Mouse (Mus musculus) CD4-positive naive resting alpha-beta T cell, adult 76 days (primary cell): ENCODE measurements around the gene Olfr688. TPM values are rescaled to one million over a fixed set of nuclear protein-coding genes. Genes with fewer than 3 reads are reported as not detected.

Experiments used
- total RNA-seq: library from RNA; stranded (reverse); gene quantifications from one replicate; pipeline ENCODE4 v1.2.4, GENCODE M21; 2023

The Olfr688 gene
- total RNA-seq = not detected

GRCm38 (mm10) chr7:105287795-105288194 is at the start of gene Olfr688:
Gene Olfr688, plus strand, starts transcription at chr7:105288095.

GRCm38 (mm10) chr7:105310865-105311264 is 23.0 kb downstream of the Olfr688 start, which contains the start of gene Olfr689:
Gene Olfr689, plus strand, starts transcription at chr7:105311165.

DNA sequence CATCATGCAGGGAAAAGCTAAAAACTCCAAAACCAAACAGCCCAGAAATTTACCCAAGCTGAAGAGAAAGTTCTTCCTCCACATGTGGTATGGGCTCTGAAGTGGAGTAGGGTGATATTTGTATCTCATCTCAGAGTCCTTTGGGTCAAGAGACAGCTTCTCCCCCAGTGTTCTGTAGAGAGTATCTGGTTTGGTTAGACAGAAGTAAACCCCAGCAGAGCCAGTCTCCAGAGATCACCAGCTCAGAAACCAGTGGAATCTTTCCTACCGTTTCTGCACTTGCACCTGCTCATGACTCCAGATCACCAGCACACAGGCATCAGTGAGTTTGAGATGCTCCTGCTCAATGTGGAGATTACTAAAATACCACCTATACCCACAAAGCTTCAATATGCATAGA is 46.1 kb downstream of the Olfr688 start, which contains the start of gene Olfr690:
Olfr690 (minus strand) TSS at position 101 of the 400 bp plus-strand sequence.

Other genes with a start within 250 kb of the Olfr688 start
- not detected for gene Olfr677, start 236.7 kb upstream of the Olfr688 start, total RNA-seq
- gene Olfr678, start 223.6 kb upstream of the Olfr688 start, total RNA-seq = not detected
- gene Olfr679, start 206.9 kb upstream of the Olfr688 start, total RNA-seq = not detected
- not detected for gene Olfr680-ps1, start 195.3 kb upstream of the Olfr688 start, total RNA-seq
- not detected for gene Olfr681, start 171.3 kb upstream of the Olfr688 start, total RNA-seq
- not detected for gene Olfr683, start 141.1 kb upstream of the Olfr688 start, total RNA-seq
- gene Olfr684, start 124.4 kb upstream of the Olfr688 start, total RNA-seq = not detected
- gene Olfr685, start 102.1 kb upstream of the Olfr688 start, total RNA-seq = not detected
- gene Olfr686, start 80.6 kb upstream of the Olfr688 start, total RNA-seq = not detected
- not detected for gene Olfr689, start 23.1 kb downstream of the Olfr688 start, total RNA-seq
- gene Olfr690, start 46.0 kb downstream of the Olfr688 start, total RNA-seq = not detected
- gene Olfr691, start 54.2 kb downstream of the Olfr688 start, total RNA-seq = not detected
- not detected for gene Olfr692, start 80.1 kb downstream of the Olfr688 start, total RNA-seq
- not detected for gene Gm5901, start 86.9 kb downstream of the Olfr688 start, total RNA-seq
- gene Fam160a2, start 112.0 kb downstream of the Olfr688 start, total RNA-seq = 31.0 TPM
- not detected for gene Cnga4, start 116.5 kb downstream of the Olfr688 start, total RNA-seq
- gene Cckbr, start 137.6 kb downstream of the Olfr688 start, total RNA-seq = not detected
- gene Cavin3, start 194.2 kb downstream of the Olfr688 start, total RNA-seq = not detected